In the genomic region with DNA sequence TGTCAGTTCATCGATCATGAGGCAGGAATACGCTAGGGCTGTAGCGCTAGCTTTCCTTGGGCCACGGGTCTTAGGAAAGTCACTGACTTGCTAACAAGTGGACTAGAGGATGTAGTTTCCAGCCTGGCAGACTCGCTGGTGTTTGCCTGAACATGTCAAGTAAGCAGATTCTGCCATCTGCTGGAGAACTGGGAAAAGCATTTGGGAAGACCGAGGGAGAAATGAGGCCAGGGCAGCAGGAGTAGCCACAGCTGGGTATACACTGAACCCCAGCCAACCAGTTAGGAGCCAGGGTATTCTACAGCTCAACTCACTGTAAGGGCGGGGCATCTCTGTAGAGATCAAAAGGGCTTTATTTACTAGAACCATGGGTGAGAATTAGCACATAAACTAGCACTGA, we compare ENCODE assay signal across 10 mouse cellular contexts. TPM values are rescaled to one million over a fixed set of nuclear protein-coding genes. Genes with fewer than 3 reads are reported as not detected.
A peak's percentile ranks its signal among the peaks of the same experiment; 100 is the strongest.
DNase-seq lines count a peak whose midpoint lies in the region; ATAC-seq and TF ChIP-seq lines count a peak whose summit lies in the region.
"Had no signal": no experiment of that assay in that cellular context is flagged by ENCODE, and none has a peak within 500 bp of the region (broad histone marks: within the 10 kb centered on the region; RNA-seq: fewer than 3 reads in every experiment).

No protein-coding gene starts in this region.

- POLR2A ChIA-PET in Patski (lab: Charles Lee) = no interaction called here

- no peaks in the 10 kb centered on the region for H3K27me3 ChIP-seq in Patski
- H3K27me3 ChIP-seq: embryonic facial prominence, embryonic 12.5 days had no signal

- in situ Hi-C loops in Patski (cut with MboI; ENCODE audit: low pct_unique_long_range_greater_than_20kb) = no loop called here

- H3K4me3 ChIP-seq in layer of hippocampus, adult 2 months = no peak overlapping the region
- H3K4me3 ChIP-seq: embryonic facial prominence, embryonic 12.5 days; myocyte had no signal

- CTCF ChIA-PET in Patski (lab: Charles Lee) = interaction anchor here (1.2 to 1.9 kb wide), 2 partner anchors 9 to 14 kb away, joined by 4 to 5 read pairs; no protein-coding TSS in a partner anchor

- DNase-seq in adrenal gland, postnatal 14 days = peak; percentile 19
- DNase-seq in adrenal gland, postnatal 25 days = no peak
- no peak for DNase-seq in layer of hippocampus, adult 2 months (ENCODE audit: low spot score in 2 of 2)
- no peak for DNase-seq in layer of hippocampus, postnatal 25 days (ENCODE audit: extremely low spot score in 1 of 2, low spot score in 1 of 2)
- no peak for DNase-seq in Patski (ENCODE audit: low read depth, low spot score)
- DNase-seq in kidney, postnatal 4 days = peak; percentile 24 to 29
- DNase-seq in urinary bladder, postnatal 25 days (ENCODE audit: low spot score) = no peak

- H3K27ac ChIP-seq in layer of hippocampus, adult 2 months = no peak overlapping the region
- H3K27ac ChIP-seq: embryonic facial prominence, embryonic 12.5 days had no signal

- ATAC-seq in Patski = no peak
- no peak for ATAC-seq in megakaryocyte-erythroid progenitor cell, adult 5-6 weeks (replicated peaks; ENCODE audit: low FRiP score, low TSS enrichment, poor library complexity, severe bottlenecking)

- TF ChIP-seq CTCF in layer of hippocampus, adult 2 months (conservative IDR thresholded peaks at IDR 0.05) = peak; percentile 74
- peak; percentile 50 for TF ChIP-seq CTCF in Patski (IDR thresholded peaks at IDR 0.05)

RNA-seq across cellular contexts. Expression of gene Ttf1, which starts 6.3 kb away (rescaled TPM):
- total RNA-seq in adrenal gland, postnatal 14 days (2021) = 12.0 and 16.3 TPM in 2 replicates
- total RNA-seq in adrenal gland, postnatal 25 days (2021) = 15.2 and 18.5 TPM in 2 replicates
- total RNA-seq in layer of hippocampus, adult 2 months (2021) = 10 to 100 TPM; 14.0 to 15.6 TPM
- total RNA-seq in layer of hippocampus, postnatal 25 days (2021) = 10 to 100 TPM in 1 of 2 experiments, 1 to 10 TPM in 1; 9.1 to 12.8 TPM
- polyA plus RNA-seq in Patski (2021) = 16.7 TPM
- total RNA-seq in megakaryocyte-erythroid progenitor cell, adult 5-6 weeks (2014; fragmentation: Nextera tagmentation) = 23.8 and 24.3 TPM in 2 replicates
- total RNA-seq in megakaryocyte-erythroid progenitor cell, adult 5-6 weeks (2017) = 20.0 and 22.5 TPM in 2 replicates

RNA-seq across cellular contexts. Expression of gene Cfap77, which starts 11.5 kb away (rescaled TPM):
- total RNA-seq in adrenal gland, postnatal 14 days (2021) = 0.41 and 0.93 TPM in 2 replicates
- 0.76 and 0.90 TPM in 2 replicates for total RNA-seq in adrenal gland, postnatal 25 days (2021)
- under 1 TPM; 0.32 to 0.64 TPM for total RNA-seq in layer of hippocampus, adult 2 months (2021)
- under 1 TPM; 0.54 to 0.80 TPM for total RNA-seq in layer of hippocampus, postnatal 25 days (2021)
- 0.23 TPM for polyA plus RNA-seq in Patski (2021)
- 2.4 TPM in 1 of 2 replicates, not detected in the other for total RNA-seq in megakaryocyte-erythroid progenitor cell, adult 5-6 weeks (2014; fragmentation: Nextera tagmentation)
- total RNA-seq in megakaryocyte-erythroid progenitor cell, adult 5-6 weeks (2017) = 2.2 TPM in 1 of 2 replicates, not detected in the other

RNA-seq across cellular contexts. Expression of gene Setx, which starts 57.6 kb away (rescaled TPM):
- 32.0 and 42.9 TPM in 2 replicates for total RNA-seq in adrenal gland, postnatal 14 days (2021)
- total RNA-seq in adrenal gland, postnatal 25 days (2021) = 43.2 and 43.6 TPM in 2 replicates
- total RNA-seq in layer of hippocampus, adult 2 months (2021) = 10 to 100 TPM; 44.9 to 47.8 TPM
- 10 to 100 TPM; 39.0 to 47.3 TPM for total RNA-seq in layer of hippocampus, postnatal 25 days (2021)
- 23.2 TPM for polyA plus RNA-seq in Patski (2021)
- total RNA-seq in megakaryocyte-erythroid progenitor cell, adult 5-6 weeks (2014; fragmentation: Nextera tagmentation) = 31.7 and 51.4 TPM in 2 replicates
- 60.2 and 116 TPM in 2 replicates for total RNA-seq in megakaryocyte-erythroid progenitor cell, adult 5-6 weeks (2017)

Comparison
In these comparisons a context has a peak if more than half of its experiments do, and no peak if none do; other contexts are left out.
1. DNase-seq: peak in adrenal gland, postnatal 14 days (single experiment) and kidney, postnatal 4 days (2 of 2); none in adrenal gland, postnatal 25 days (single experiment), layer of hippocampus, adult 2 months (0 of 2), layer of hippocampus, postnatal 25 days (0 of 2), Patski (single experiment) and urinary bladder, postnatal 25 days (single experiment).